ENCODE assay signal across 27 mouse cellular contexts in genomic region chr12:77306759-77307314, GRCm38 (mm10).
"Had no signal": no experiment of that assay in that cellular context is flagged by ENCODE, and none has a peak within 500 bp of the region (broad histone marks: within the 10 kb centered on the region; RNA-seq: fewer than 3 reads in every experiment).

No protein-coding gene starts in this region.

- H3K9me3 ChIP-seq: embryonic facial prominence, embryonic 10.5 days; embryonic facial prominence, embryonic 12.5 days; embryonic facial prominence, embryonic 13.5 days; embryonic facial prominence, embryonic 15.5 days; forebrain, embryonic 10.5 days; forebrain, embryonic 12.5 days; forebrain, embryonic 13.5 days; forebrain, embryonic 15.5 days had no signal

- H3K4me3 ChIP-seq: embryonic facial prominence, embryonic 10.5 days; embryonic facial prominence, embryonic 12.5 days; embryonic facial prominence, embryonic 13.5 days; embryonic facial prominence, embryonic 15.5 days; erythroblast, embryonic 14.5 days; forebrain, embryonic 10.5 days; forebrain, embryonic 12.5 days; forebrain, embryonic 13.5 days; forebrain, embryonic 15.5 days; gastrocnemius, adult 2 months; heart, adult 2 months had no signal

- ATAC-seq: forebrain, embryonic 13.5 days; forebrain, embryonic 14.5 days; forebrain, embryonic 15.5 days; forebrain, embryonic 16.5 days; forebrain, postnatal 0 days had no signal

- H3K4me2 ChIP-seq: embryonic facial prominence, embryonic 12.5 days; embryonic facial prominence, embryonic 13.5 days; embryonic facial prominence, embryonic 15.5 days; forebrain, embryonic 12.5 days; forebrain, embryonic 13.5 days; forebrain, embryonic 15.5 days had no signal

- H3K27ac ChIP-seq: embryonic facial prominence, embryonic 10.5 days; embryonic facial prominence, embryonic 12.5 days; embryonic facial prominence, embryonic 13.5 days; embryonic facial prominence, embryonic 15.5 days; forebrain, embryonic 10.5 days; forebrain, embryonic 12.5 days; forebrain, embryonic 13.5 days; forebrain, embryonic 15.5 days; gastrocnemius, adult 2 months; heart, adult 2 months had no signal

- DNase-seq: cerebellum, adult 9-10 months; cerebellum, adult 9-11 months; cerebellum, postnatal 10 days; cerebellum, postnatal 14 days; cerebellum, postnatal 25 days; cerebellum, postnatal 36 days; embryo, embryonic 11 days; forebrain, postnatal 0 days; gastrocnemius, adult 2 months; gastrocnemius, postnatal 10 days; gastrocnemius, postnatal 14 days; gastrocnemius, postnatal 25 days; gastrocnemius, postnatal 36 days; heart, adult 11 months; heart, adult 18-20 months; heart, adult 2 months had no signal

- H3K36me3 ChIP-seq: embryonic facial prominence, embryonic 10.5 days; embryonic facial prominence, embryonic 12.5 days; embryonic facial prominence, embryonic 13.5 days; embryonic facial prominence, embryonic 15.5 days; forebrain, embryonic 10.5 days; forebrain, embryonic 12.5 days; forebrain, embryonic 15.5 days had no signal

- H3K27me3 ChIP-seq: embryonic facial prominence, embryonic 12.5 days; embryonic facial prominence, embryonic 13.5 days; embryonic facial prominence, embryonic 15.5 days; forebrain, embryonic 12.5 days; forebrain, embryonic 13.5 days; forebrain, embryonic 15.5 days had no signal

- H3K4me1 ChIP-seq: embryonic facial prominence, embryonic 13.5 days; embryonic facial prominence, embryonic 15.5 days; forebrain, embryonic 10.5 days; forebrain, embryonic 12.5 days; forebrain, embryonic 13.5 days; forebrain, embryonic 15.5 days had no signal

- H3K9ac ChIP-seq: embryonic facial prominence, embryonic 12.5 days; embryonic facial prominence, embryonic 13.5 days; embryonic facial prominence, embryonic 15.5 days; forebrain, embryonic 12.5 days; forebrain, embryonic 13.5 days; forebrain, embryonic 15.5 days; forebrain, postnatal 0 days had no signal
